Mouse (Mus musculus): ENCODE measurements around the gene Gm906. TPM values are rescaled to one million over a fixed set of nuclear protein-coding genes. Genes with fewer than 3 reads are reported as not detected.
"Not testable (repeated sequence)": the region's sequence is repeated elsewhere in the genome, so short reads cannot be mapped to it uniquely, and the experiment has no call there.

Gm906 gene
- not detected for total RNA-seq (2021)

GRCm38 (mm10) chr13:50250208-50250607 is at the start of gene Gm906:
Gene Gm906, minus strand, starts transcription at chr13:50250308.
- DNase-seq; intact Hi-C loops (cut with DNase I): not testable (repeated sequence)

- intact Hi-C loops (cut with DNase I), result not testable (repeated sequence)
Measured at GRCm38 (mm10) chr13:50283308-50283707, 33.2 kb upstream of the Gm906 start.

GRCm38 (mm10) chr13:50236487-50236886 is 13.6 kb downstream of the Gm906 start:
- intact Hi-C loops (cut with DNase I), result no loop called here
- DNase-seq, result no peak

More at GRCm38 (mm10) chr13:50283308-50283707, 33.2 kb upstream of the Gm906 start:
- DNase-seq, result not testable (repeated sequence)

GRCm38 (mm10) chr13:50211842-50212241 is 38.3 kb downstream of the Gm906 start:
- intact Hi-C loops (cut with DNase I), result loop anchor here (10.0 kb wide), 1 partner anchor 623 kb away; no protein-coding TSS in a partner anchor
- peak; percentile 16 to 49 for DNase-seq

GRCm38 (mm10) chr13:50210191-50210590 is 39.9 kb downstream of the Gm906 start:
- intact Hi-C loops (cut with DNase I), result loop anchor here (10.0 kb wide), 1 partner anchor 625 kb away; no protein-coding TSS in a partner anchor
- not testable (repeated sequence) for DNase-seq

GRCm38 (mm10) chr13:50209651-50210050 is 40.5 kb downstream of the Gm906 start:
- intact Hi-C loops (cut with DNase I), result loop anchor here (10.0 kb wide), 1 partner anchor 625 kb away; no protein-coding TSS in a partner anchor

GRCm38 (mm10) chr13:50207966-50208365 is 42.1 kb downstream of the Gm906 start:
- intact Hi-C loops (cut with DNase I), result no loop called here

More at GRCm38 (mm10) chr13:50209651-50210050, 40.5 kb downstream of the Gm906 start:
- not testable (repeated sequence) for DNase-seq

GRCm38 (mm10) chr13:50196831-50197230 is 53.3 kb downstream of the Gm906 start:
- intact Hi-C loops (cut with DNase I); DNase-seq: not testable (repeated sequence)

More at GRCm38 (mm10) chr13:50207966-50208365, 42.1 kb downstream of the Gm906 start:
- no peak for DNase-seq

Small RNA genes within 50 kb of the gene (microRNA-seq; reads per million reads assigned to microRNA genes)
- gene Gm24017, result 0 reads per million in 2 experiments

Other genes with a start within 250 kb of the Gm906 start
- gene Fbxw17, start 167.6 kb upstream of the Gm906 start, total RNA-seq (2021), result 10 to 100 TPM; 12.2 to 12.8 TPM
- not detected for gene Gm47429, start 193.6 kb upstream of the Gm906 start, total RNA-seq (2021)
- gene Nutm2, start 217.0 kb upstream of the Gm906 start, total RNA-seq (2021), result not detected

All from heart, postnatal 10 days (tissue).